Mouse (Mus musculus): Measurements from ENCODE around the gene Smurf2. TPM values are rescaled to one million over a fixed set of nuclear protein-coding genes. Genes with fewer than 3 reads are reported as not detected.

The Smurf2 gene
- total and polyA plus RNA-seq, 2 experiments from 2014 or later, result 7.4 to 34.8 TPM

GRCm38 (mm10) chr11:106961471-106962081 is 41.1 kb upstream of the Smurf2 start:
- H3K4me2 ChIP-seq (ENCODE audit: low read depth, low read length), result no peak overlapping the region
- H3K4me3 ChIP-seq (ENCODE audit: low read depth, low read length), result no peak overlapping the region
- TF ChIP-seq CTCF (IDR thresholded peaks at IDR 0.05; ENCODE audit: low read depth), result no peak
- DNase-seq (ENCODE audit: low spot score), result peak; percentile 19
- H3K36me3 ChIP-seq (replicated peaks; ENCODE audit: control insufficient read depth, insufficient read depth, low read length), result no peaks in the 10 kb centered on the region
- no peaks in the 10 kb centered on the region for H3K27me3 ChIP-seq (ENCODE audit: control insufficient read depth, insufficient read depth, low read length)
- no peak overlapping the region for H3K9ac ChIP-seq (replicated peaks; ENCODE audit: low read depth, low read length)
- no peak for ATAC-seq (ENCODE audit: insufficient read depth, low read depth)
- WGBS, result 57% methylated on average over 13 of the region's 13 CpGs
- H3K4me1 ChIP-seq (ENCODE audit: control insufficient read depth, insufficient read depth), result peaks cover 20% of the 10 kb centered on the region
- H3K9me3 ChIP-seq (replicated peaks; ENCODE audit: control insufficient read depth, low read length), result no peaks in the 10 kb centered on the region
- H3K27ac ChIP-seq (ENCODE audit: low read depth), result peak overlapping the region; percentile 69

- Histone ChIP-seq H3K9ac (replicated peaks; ENCODE audit: low read depth, low read length) (no peak overlapping the region), H3K27ac (ENCODE audit: low read depth) (no peak overlapping the region), H3K4me1 (ENCODE audit: control insufficient read depth, insufficient read depth) (peaks cover 23% of the 10 kb centered on the region), H3K9me3 (replicated peaks; ENCODE audit: control insufficient read depth, low read length) (no peaks in the 10 kb centered on the region), H3K36me3 (replicated peaks; ENCODE audit: control insufficient read depth, insufficient read depth, low read length) (no peaks in the 10 kb centered on the region), H3K4me2 (ENCODE audit: low read depth, low read length) (no peak overlapping the region), H3K27me3 (ENCODE audit: control insufficient read depth, insufficient read depth, low read length) (no peaks in the 10 kb centered on the region), H3K4me3 (ENCODE audit: low read depth, low read length) (no peak overlapping the region)
- DNase-seq (ENCODE audit: low spot score) (no peak), ATAC-seq (ENCODE audit: insufficient read depth, low read depth) (no peak)
- no peak for TF ChIP-seq CTCF (IDR thresholded peaks at IDR 0.05; ENCODE audit: low read depth)
- TF ChIP-seq EP300 (IDR thresholded peaks at IDR 0.05; ENCODE audit: low read depth), result no peak
- 88% methylated on average over 5 of the region's 5 CpGs for WGBS
Observed at GRCm38 (mm10) chr11:106959121-106959520, 38.6 kb upstream of the Smurf2 start.

GRCm38 (mm10) chr11:106958407-106959071 is 38.0 kb upstream of the Smurf2 start:
- no peak for ATAC-seq (ENCODE audit: insufficient read depth, low read depth)
- Histone ChIP-seq H3K36me3 (replicated peaks; ENCODE audit: control insufficient read depth, insufficient read depth, low read length) (no peaks in the 10 kb centered on the region), H3K4me3 (ENCODE audit: low read depth, low read length) (no peak overlapping the region), H3K27ac (ENCODE audit: low read depth) (peak overlapping the region; percentile 70), H3K4me1 (ENCODE audit: control insufficient read depth, insufficient read depth) (peaks cover 23% of the 10 kb centered on the region), H3K27me3 (ENCODE audit: control insufficient read depth, insufficient read depth, low read length) (no peaks in the 10 kb centered on the region), H3K9me3 (replicated peaks; ENCODE audit: control insufficient read depth, low read length) (no peaks in the 10 kb centered on the region), H3K4me2 (ENCODE audit: low read depth, low read length) (no peak overlapping the region), H3K9ac (replicated peaks; ENCODE audit: low read depth, low read length) (no peak overlapping the region)
- DNase-seq (ENCODE audit: low spot score), result peak; percentile 48
- WGBS, result 53% methylated on average over 6 of the region's 6 CpGs
- TF ChIP-seq EP300 (IDR thresholded peaks at IDR 0.05; ENCODE audit: low read depth) (no peak), CTCF (IDR thresholded peaks at IDR 0.05; ENCODE audit: low read depth) (no peak)

- Histone ChIP-seq H3K9ac (replicated peaks; ENCODE audit: low read depth, low read length) (no peak overlapping the region), H3K36me3 (replicated peaks; ENCODE audit: control insufficient read depth, insufficient read depth, low read length) (no peaks in the 10 kb centered on the region), H3K4me3 (ENCODE audit: low read depth, low read length) (no peak overlapping the region), H3K4me2 (ENCODE audit: low read depth, low read length) (peak overlapping the region; percentile 14; the same call in 1 of the 2 replicates), H3K4me1 (ENCODE audit: control insufficient read depth, insufficient read depth) (peaks cover 23% of the 10 kb centered on the region), H3K27ac (ENCODE audit: low read depth) (peak overlapping the region; percentile 70), H3K27me3 (ENCODE audit: control insufficient read depth, insufficient read depth, low read length) (no peaks in the 10 kb centered on the region), H3K9me3 (replicated peaks; ENCODE audit: control insufficient read depth, low read length) (no peaks in the 10 kb centered on the region)
- 48% methylated on average over 12 of the region's 12 CpGs for WGBS
- DNase-seq (ENCODE audit: low spot score) (peak; percentile 78), ATAC-seq (ENCODE audit: insufficient read depth, low read depth) (peak; percentile 48; the same call in 1 of the 2 replicates)
- TF ChIP-seq CTCF (IDR thresholded peaks at IDR 0.05; ENCODE audit: low read depth) (no peak), EP300 (IDR thresholded peaks at IDR 0.05; ENCODE audit: low read depth) (peak; percentile 66; the same call in 1 of the 2 replicates)
Observed at GRCm38 (mm10) chr11:106957271-106957980, 36.9 kb upstream of the Smurf2 start.

GRCm38 (mm10) chr11:106954566-106954965 is 34.1 kb upstream of the Smurf2 start:
- no peak overlapping the region for H3K27ac ChIP-seq (ENCODE audit: low read depth)
- TF ChIP-seq CTCF (IDR thresholded peaks at IDR 0.05; ENCODE audit: low read depth) (no peak), EP300 (IDR thresholded peaks at IDR 0.05; ENCODE audit: low read depth) (no peak)
- ATAC-seq (ENCODE audit: insufficient read depth, low read depth) (no peak), DNase-seq (ENCODE audit: low spot score) (no peak)
- no peak overlapping the region for H3K9ac ChIP-seq (replicated peaks; ENCODE audit: low read depth, low read length)
- 43% methylated on average over 8 of the region's 8 CpGs for WGBS
- H3K4me2 ChIP-seq (ENCODE audit: low read depth, low read length), result no peak overlapping the region
- no peaks in the 10 kb centered on the region for H3K36me3 ChIP-seq (replicated peaks; ENCODE audit: control insufficient read depth, insufficient read depth, low read length)
- H3K4me3 ChIP-seq (ENCODE audit: low read depth, low read length), result no peak overlapping the region
- no peaks in the 10 kb centered on the region for H3K9me3 ChIP-seq (replicated peaks; ENCODE audit: control insufficient read depth, low read length)
- H3K27me3 ChIP-seq (ENCODE audit: control insufficient read depth, insufficient read depth, low read length), result no peaks in the 10 kb centered on the region
- peaks cover 15% of the 10 kb centered on the region for H3K4me1 ChIP-seq (ENCODE audit: control insufficient read depth, insufficient read depth)
